Mouse (Mus musculus): ENCODE results near the gene Eps8. TPM values are rescaled to one million over a fixed set of nuclear protein-coding genes. Genes with fewer than 3 reads are reported as not detected.

Gene Eps8
- total and polyA plus RNA-seq, 3 experiments: 0.08 to 0.15 TPM; not detected in 1

DNA sequence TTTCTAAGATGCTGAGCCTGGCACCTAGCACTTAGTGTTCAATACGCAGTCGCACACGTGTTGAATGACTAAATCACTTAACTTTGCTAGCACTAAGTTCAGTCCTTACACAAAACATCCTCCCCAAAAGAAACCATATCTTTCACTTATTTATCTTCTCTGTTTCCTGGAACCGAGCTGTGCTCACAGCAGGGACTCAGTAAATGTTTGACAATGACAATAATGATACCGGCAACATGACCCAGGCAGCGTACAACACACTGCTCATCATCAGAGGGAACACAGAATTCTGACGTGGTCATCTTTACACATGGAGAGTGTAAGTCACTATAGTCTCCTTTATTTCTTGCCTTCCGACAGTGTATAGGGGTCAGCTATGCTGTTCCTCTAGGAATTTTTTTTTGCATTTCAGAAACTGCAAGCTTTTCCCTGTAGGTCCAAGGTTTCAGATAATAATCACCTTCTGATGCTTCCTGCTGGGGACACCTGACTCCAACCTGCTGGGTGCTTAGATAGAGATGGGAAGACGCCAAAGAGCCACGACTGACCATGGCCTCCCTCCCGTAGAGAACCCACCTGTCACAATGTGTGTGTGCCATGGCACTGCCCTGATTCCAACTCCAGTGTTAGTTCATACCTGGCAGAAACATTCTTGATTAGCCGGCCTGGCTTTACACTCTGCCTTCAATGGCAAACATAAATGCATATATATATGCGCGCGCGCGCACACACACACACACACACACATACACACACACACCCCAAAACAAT lies 46.3 kb downstream of the Eps8 start:
- H3K4me1 ChIP-seq (ENCODE audit: control insufficient read depth in 1 of 2, insufficient read depth in 2 of 2, low read length in 2 of 2): no peaks in the 10 kb centered on the region
- TF ChIP-seq ZC3H11A (IDR thresholded peaks at IDR 0.05; ENCODE audit: low read depth, low read length): no peak
- TF ChIP-seq USF1 (IDR thresholded peaks at IDR 0.05; ENCODE audit: low read depth, low read length): no peak
- TF ChIP-seq NELFE (IDR thresholded peaks at IDR 0.05; ENCODE audit: low read depth, low read length): no peak
- no peak for TF ChIP-seq MAZ (IDR thresholded peaks at IDR 0.05; ENCODE audit: low read depth, low read length)
- no peak for TF ChIP-seq USF2 (IDR thresholded peaks at IDR 0.05; ENCODE audit: borderline replicate concordance in 1 of 2, insufficient read depth in 1 of 2, low read depth in 1 of 2, low read length in 2 of 2)
- TF ChIP-seq GABPA (IDR thresholded peaks at IDR 0.05; ENCODE audit: low read depth, low read length): no peak
- no peak for TF ChIP-seq TBP (IDR thresholded peaks at IDR 0.05; ENCODE audit: low read depth, low read length)
- no peak for TF ChIP-seq SIN3A (IDR thresholded peaks at IDR 0.05; ENCODE audit: low read length)
- no peak for TF ChIP-seq MYC (IDR thresholded peaks at IDR 0.05; ENCODE audit: low read depth, low read length)
- no peak for TF ChIP-seq MAFK (IDR thresholded peaks at IDR 0.05; ENCODE audit: borderline replicate concordance, low read depth, low read length)
- TF ChIP-seq GATA1 (IDR thresholded peaks at IDR 0.05; ENCODE audit: low read depth, low read length): no peak
- TF ChIP-seq ZKSCAN1 (IDR thresholded peaks at IDR 0.05; ENCODE audit: low read depth, low read length): no peak
- no peak for TF ChIP-seq ETS1 (IDR thresholded peaks at IDR 0.05; ENCODE audit: low read depth, low read length)
- no peak for TF ChIP-seq KAT2A (conservative IDR thresholded peaks at IDR 0.05; ENCODE audit: low read depth, low read length)
- TF ChIP-seq NRF1 (IDR thresholded peaks at IDR 0.05; ENCODE audit: insufficient read depth, low read depth, low read length, poor library complexity, severe bottlenecking): no peak
- no peak for TF ChIP-seq CTCF (IDR thresholded peaks at IDR 0.05 in 2 of 3, conservative IDR thresholded peaks at IDR 0.05 in 1 of 3; ENCODE audit: control insufficient read depth in 1 of 3, insufficient read depth in 1 of 3, low read depth in 2 of 3, low read length in 3 of 3, poor library complexity in 1 of 3, severe bottlenecking in 1 of 3)
- no peak for TF ChIP-seq BHLHE40 (IDR thresholded peaks at IDR 0.05; ENCODE audit: borderline replicate concordance, low read depth, low read length)
- TF ChIP-seq MXI1 (IDR thresholded peaks at IDR 0.05; ENCODE audit: low read depth, low read length): no peak
- no peak for TF ChIP-seq ZNF384 (IDR thresholded peaks at IDR 0.05; ENCODE audit: low read depth, low read length)
- no peak overlapping the region for H3K27ac ChIP-seq (ENCODE audit: control insufficient read depth, low read depth, low read length)
- no peaks in the 10 kb centered on the region for H3K9me3 ChIP-seq (replicated peaks; ENCODE audit: insufficient read depth, low read length)
- no peak overlapping the region for H3K9ac ChIP-seq (ENCODE audit: control insufficient read depth, low read depth, low read length, poor library complexity, severe bottlenecking)
- H3K4me3 ChIP-seq (ENCODE audit: control insufficient read depth in 1 of 2, insufficient read depth in 1 of 2, low read depth in 2 of 2, low read length in 2 of 2): no peak overlapping the region
- DNase-seq (ENCODE audit: low read depth, low spot score): no peak
- H3K27me3 ChIP-seq (ENCODE audit: control insufficient read depth in 1 of 2, insufficient read depth in 2 of 2, low read length in 2 of 2): no peaks in the 10 kb centered on the region
- H3K79me2 ChIP-seq (ENCODE audit: control insufficient read depth, insufficient read depth, low read length, poor library complexity): no peaks in the 10 kb centered on the region
- no peaks in the 10 kb centered on the region for H3K36me3 ChIP-seq (ENCODE audit: control insufficient read depth in 1 of 2, insufficient read depth in 2 of 2, low read length in 2 of 2)

DNA sequence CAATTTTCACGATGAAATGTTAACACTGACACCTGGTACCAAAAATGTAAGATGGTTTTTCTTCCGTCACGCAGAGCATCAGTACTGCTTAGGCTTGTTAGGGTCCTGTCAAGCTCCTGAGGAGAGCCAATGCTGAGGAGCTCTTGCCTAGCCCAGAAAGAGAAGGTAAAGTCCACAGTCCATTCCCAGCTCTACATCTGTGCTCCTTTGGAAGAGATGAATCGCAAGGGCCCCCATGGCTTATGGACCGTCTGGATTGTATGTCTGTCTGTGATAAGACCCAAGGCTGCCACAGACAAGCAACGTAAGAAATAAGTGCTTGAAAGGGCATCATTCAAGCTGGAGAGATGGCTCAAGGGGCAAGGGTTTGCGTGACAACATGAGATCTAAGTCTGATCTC lies 48.1 kb downstream of the Eps8 start:
- Histone ChIP-seq H3K4me1 (ENCODE audit: control insufficient read depth in 1 of 2, insufficient read depth in 2 of 2, low read length in 2 of 2) (no peaks in the 10 kb centered on the region), H3K36me3 (ENCODE audit: control insufficient read depth in 1 of 2, insufficient read depth in 2 of 2, low read length in 2 of 2) (no peaks in the 10 kb centered on the region), H3K4me3 (ENCODE audit: control insufficient read depth in 1 of 2, insufficient read depth in 1 of 2, low read depth in 2 of 2, low read length in 2 of 2) (no peak overlapping the region), H3K27ac (ENCODE audit: control insufficient read depth, low read depth, low read length) (no peak overlapping the region), H3K79me2 (ENCODE audit: control insufficient read depth, insufficient read depth, low read length, poor library complexity) (no peaks in the 10 kb centered on the region), H3K27me3 (ENCODE audit: control insufficient read depth in 1 of 2, insufficient read depth in 2 of 2, low read length in 2 of 2) (no peaks in the 10 kb centered on the region), H3K9me3 (replicated peaks; ENCODE audit: insufficient read depth, low read length) (no peaks in the 10 kb centered on the region), H3K9ac (ENCODE audit: control insufficient read depth, low read depth, low read length, poor library complexity, severe bottlenecking) (no peak overlapping the region)
- no peak for DNase-seq (ENCODE audit: low read depth, low spot score)
- TF ChIP-seq EP300 (IDR thresholded peaks at IDR 0.05; ENCODE audit: low read depth in 1 of 2, low read length in 2 of 2) (no peak), MYB (IDR thresholded peaks at IDR 0.05; ENCODE audit: low read depth, low read length) (no peak), USF1 (IDR thresholded peaks at IDR 0.05; ENCODE audit: low read depth, low read length) (no peak), POLR2A (IDR thresholded peaks at IDR 0.05; ENCODE audit: control insufficient read depth in 1 of 2, insufficient read depth in 1 of 2, low read depth in 1 of 2, low read length in 2 of 2, poor library complexity in 1 of 2) (no peak), NRF1 (IDR thresholded peaks at IDR 0.05; ENCODE audit: insufficient read depth, low read depth, low read length, poor library complexity, severe bottlenecking) (no peak), MEF2A (IDR thresholded peaks at IDR 0.05; ENCODE audit: extremely low read depth, insufficient replicate concordance, low read depth, low read length, poor library complexity, severe bottlenecking) (no peak), ELF1 (IDR thresholded peaks at IDR 0.05; ENCODE audit: low read depth, low read length) (no peak), HCFC1 (IDR thresholded peaks at IDR 0.05; ENCODE audit: low read depth, low read length) (no peak), NELFE (IDR thresholded peaks at IDR 0.05; ENCODE audit: low read depth, low read length) (no peak), TCF12 (IDR thresholded peaks at IDR 0.05; ENCODE audit: low read depth, low read length) (no peak), MYC (IDR thresholded peaks at IDR 0.05; ENCODE audit: low read depth, low read length) (no peak), GABPA (IDR thresholded peaks at IDR 0.05; ENCODE audit: low read depth, low read length) (no peak), CHD1 (IDR thresholded peaks at IDR 0.05; ENCODE audit: low read depth, low read length) (no peak), ZKSCAN1 (IDR thresholded peaks at IDR 0.05; ENCODE audit: low read depth, low read length) (no peak)
